Mouse (Mus musculus): Measurements from ENCODE around the gene Ushbp1. TPM values are rescaled to one million over a fixed set of nuclear protein-coding genes. Genes with fewer than 3 reads are reported as not detected.

The Ushbp1 gene
- polyA plus RNA-seq, 1 experiment from 2014 or later: 5.9 TPM

DNA sequence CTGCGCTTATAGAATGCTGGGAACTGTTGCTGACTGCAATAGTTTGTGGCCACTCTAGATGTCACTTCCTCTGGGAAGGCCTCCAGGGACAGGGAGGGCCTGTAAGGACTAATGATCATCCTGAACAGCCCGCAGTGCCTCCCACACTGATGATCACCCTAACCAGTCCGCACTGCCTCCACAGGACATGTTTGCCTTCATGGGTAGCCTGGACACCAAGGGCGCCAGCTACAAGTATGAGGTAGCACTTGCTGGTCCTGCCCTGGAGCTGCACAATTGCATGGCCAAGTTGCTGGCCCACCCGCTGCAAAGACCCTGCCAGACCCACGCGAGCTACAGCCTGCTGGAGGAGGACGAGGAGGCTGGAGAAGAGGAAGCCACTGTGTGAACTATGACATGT lies 8.4 kb upstream of the Ushbp1 start:
- H3K36me3 ChIP-seq (replicated peaks): peaks cover 57% of the 10 kb centered on the region

DNA sequence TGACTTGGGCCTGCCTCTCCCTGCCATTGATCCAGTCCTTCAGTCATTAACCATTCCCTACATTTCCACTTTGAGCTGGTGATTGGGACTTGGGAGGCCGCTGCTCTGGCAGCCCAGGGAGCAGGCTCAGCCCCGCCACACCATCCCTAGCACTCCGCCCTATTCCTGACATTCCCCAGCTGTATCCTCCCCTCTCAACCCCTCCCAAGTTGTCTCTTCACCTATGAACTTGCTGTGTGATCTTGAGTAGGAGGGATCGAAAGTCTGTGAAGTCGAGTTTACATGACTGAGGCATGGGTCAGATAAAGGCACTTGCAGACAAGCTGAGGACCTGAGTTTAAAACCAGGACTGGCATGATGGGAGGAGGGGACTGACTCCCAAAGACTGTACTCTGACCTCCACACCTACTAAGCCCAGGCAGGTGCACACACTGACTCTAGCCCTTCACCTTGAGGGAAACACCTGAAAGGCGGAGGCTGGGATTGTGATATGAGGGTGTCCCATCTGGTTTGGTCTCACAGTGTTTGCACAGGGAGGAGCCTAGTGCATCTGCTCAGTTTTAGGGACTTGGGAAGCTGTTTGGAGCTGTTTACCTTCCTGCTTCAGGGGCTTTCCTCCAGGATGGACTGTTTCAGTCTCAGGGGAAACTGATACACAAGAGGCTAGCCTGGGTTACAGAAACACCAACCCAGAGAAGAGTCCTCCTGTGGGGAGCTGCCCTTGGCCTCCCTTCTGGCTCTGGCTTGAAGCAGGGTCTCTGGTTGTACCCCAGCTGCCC lies 7.7 kb upstream of the Ushbp1 start:
- H3K4me3 ChIP-seq: no peak overlapping the region
- no peaks in the 10 kb centered on the region for H3K9me3 ChIP-seq
- peaks cover 57% of the 10 kb centered on the region for H3K36me3 ChIP-seq (replicated peaks)
- peaks cover 30% of the 10 kb centered on the region for H3K4me1 ChIP-seq
- DNase-seq (ENCODE audit: extremely low spot score, low spot score): peak; percentile 14
- H3K27ac ChIP-seq: no peak overlapping the region
- 87% methylated on average over 6 of the region's 6 CpGs for WGBS
- no peaks in the 10 kb centered on the region for H3K27me3 ChIP-seq (ENCODE audit: poor library complexity, severe bottlenecking)

More for the DNA sequence above, 8.4 kb upstream of the Ushbp1 start:
- H3K4me1 ChIP-seq: peaks cover 30% of the 10 kb centered on the region
- 88% methylated on average over 8 of the region's 8 CpGs for WGBS
- no peaks in the 10 kb centered on the region for H3K27me3 ChIP-seq (ENCODE audit: poor library complexity, severe bottlenecking)
- H3K9me3 ChIP-seq: no peaks in the 10 kb centered on the region
- DNase-seq (ENCODE audit: extremely low spot score, low spot score): peak; percentile 13
- H3K4me3 ChIP-seq: 0 out of 2 replicates have a peak overlapping the region, but pooled peaks have one; percentile 3
- H3K27ac ChIP-seq: no peak overlapping the region

DNA sequence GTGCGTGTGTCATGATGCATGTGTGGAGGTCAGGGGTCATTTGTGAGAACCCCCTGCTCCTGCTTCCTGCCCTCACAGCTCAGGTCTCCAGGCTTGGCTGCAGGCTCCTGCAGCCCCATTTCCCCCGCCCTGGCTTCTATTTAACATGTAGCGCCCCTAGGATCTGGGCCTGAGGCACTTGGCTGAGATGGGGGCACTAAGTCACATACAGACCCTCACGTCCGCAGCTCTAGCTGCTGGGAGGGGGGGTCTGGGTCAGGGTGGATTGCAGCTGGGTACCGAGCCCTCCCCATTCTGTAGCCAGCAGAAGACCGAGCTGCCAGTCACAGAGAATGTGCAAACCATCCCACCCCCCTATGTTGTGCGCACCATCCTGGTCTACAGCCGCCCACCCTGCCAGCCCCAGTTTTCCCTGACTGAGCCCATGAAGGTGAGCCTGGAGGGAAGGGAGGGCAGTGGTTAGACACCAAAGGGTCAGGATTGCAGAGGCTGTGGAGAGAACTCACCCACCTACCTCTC lies 6.9 kb upstream of the Ushbp1 start:
- Histone ChIP-seq H3K9me3 (no peaks in the 10 kb centered on the region), H3K27ac (no peak overlapping the region), H3K4me3 (no peak overlapping the region), H3K27me3 (ENCODE audit: poor library complexity, severe bottlenecking) (no peaks in the 10 kb centered on the region), H3K4me1 (peaks cover 31% of the 10 kb centered on the region), H3K36me3 (replicated peaks) (peaks cover 52% of the 10 kb centered on the region)
- no peak for DNase-seq (ENCODE audit: extremely low spot score, low spot score)
- 90% methylated on average over 9 of the region's 9 CpGs for WGBS

DNA sequence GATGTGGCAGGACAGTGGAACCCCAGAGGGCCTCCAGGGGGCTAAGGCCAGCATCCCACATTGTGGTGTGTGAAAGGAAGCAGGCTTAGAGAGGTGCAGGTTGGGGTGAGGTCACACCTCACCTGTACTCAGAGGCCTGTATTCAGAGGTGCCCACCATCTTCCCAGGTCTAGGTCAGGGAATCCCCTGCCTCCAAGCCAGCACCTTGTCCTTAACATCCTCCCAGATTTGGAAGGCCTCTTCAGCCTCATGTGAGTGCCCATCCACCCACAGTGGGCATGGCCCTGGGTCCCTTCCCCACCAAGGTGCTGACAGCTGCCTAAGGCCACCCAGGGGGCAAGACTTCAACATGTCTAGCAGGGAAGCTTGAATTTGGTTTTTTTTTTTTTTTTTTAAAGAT lies 5.9 kb upstream of the Ushbp1 start:
- H3K4me1 ChIP-seq: peaks cover 26% of the 10 kb centered on the region
- no peak overlapping the region for H3K27ac ChIP-seq
- no peak overlapping the region for H3K4me3 ChIP-seq
- H3K27me3 ChIP-seq (ENCODE audit: poor library complexity, severe bottlenecking): no peaks in the 10 kb centered on the region
- H3K36me3 ChIP-seq (replicated peaks): peaks cover 47% of the 10 kb centered on the region
- no peak for DNase-seq (ENCODE audit: extremely low spot score, low spot score)
- no peaks in the 10 kb centered on the region for H3K9me3 ChIP-seq

DNA sequence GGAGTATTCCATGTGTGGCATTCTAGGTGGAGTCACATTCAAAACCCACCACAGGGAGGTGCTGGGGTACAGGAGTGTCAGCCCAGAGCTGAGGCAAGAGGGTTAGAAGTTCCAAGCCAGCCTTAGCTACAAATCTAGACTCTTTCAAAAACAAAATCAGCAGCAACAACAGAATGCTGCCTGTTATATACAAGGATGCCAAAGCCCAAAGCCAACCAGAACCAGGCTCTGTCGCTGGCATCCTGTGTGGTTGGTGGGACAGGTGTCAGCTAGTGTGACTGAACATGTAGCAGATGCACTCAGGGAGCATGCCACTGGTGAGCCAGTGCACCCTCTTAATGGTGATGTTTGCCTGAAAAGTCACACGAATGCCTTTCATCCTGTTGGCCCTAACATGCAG lies 5.2 kb upstream of the Ushbp1 start:
- Histone ChIP-seq H3K27ac (no peak overlapping the region), H3K9me3 (no peaks in the 10 kb centered on the region), H3K36me3 (replicated peaks) (peaks cover 47% of the 10 kb centered on the region), H3K27me3 (ENCODE audit: poor library complexity, severe bottlenecking) (no peaks in the 10 kb centered on the region), H3K4me1 (peaks cover 25% of the 10 kb centered on the region), H3K4me3 (no peak overlapping the region)
- 95% methylated on average over 2 of the region's 2 CpGs for WGBS
- DNase-seq (ENCODE audit: extremely low spot score, low spot score): no peak

DNA sequence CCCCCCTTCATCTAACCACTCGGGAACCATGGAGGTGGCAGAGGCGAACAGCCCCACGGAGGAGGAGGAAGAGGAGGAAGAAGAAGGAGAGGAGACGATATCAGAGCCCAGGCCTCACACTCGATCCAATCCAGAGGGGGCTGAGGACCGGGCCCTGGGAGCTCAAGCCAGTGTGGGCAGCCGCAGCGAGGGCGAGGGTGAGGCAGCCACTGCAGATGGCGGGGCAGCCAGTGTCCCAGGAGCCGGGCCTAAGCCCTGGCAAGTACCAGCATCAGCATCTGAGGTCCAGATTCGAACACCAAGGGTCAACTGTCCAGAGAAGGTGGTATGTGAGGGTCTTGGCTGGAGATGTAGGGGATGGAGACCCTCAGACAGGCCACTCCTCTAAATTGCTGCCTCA lies 2.1 kb upstream of the Ushbp1 start:
- no peak overlapping the region; the same call in 1 of the 2 replicates for H3K27ac ChIP-seq
- no peaks in the 10 kb centered on the region for H3K27me3 ChIP-seq (ENCODE audit: poor library complexity, severe bottlenecking)
- peaks cover 23% of the 10 kb centered on the region for H3K4me1 ChIP-seq
- H3K9me3 ChIP-seq: no peaks in the 10 kb centered on the region
- no peak for DNase-seq (ENCODE audit: extremely low spot score, low spot score)
- 84% methylated on average over 12 of the region's 12 CpGs for WGBS
- peak overlapping the region; percentile 79 for H3K4me3 ChIP-seq
- peaks cover 37% of the 10 kb centered on the region for H3K36me3 ChIP-seq (replicated peaks)

DNA sequence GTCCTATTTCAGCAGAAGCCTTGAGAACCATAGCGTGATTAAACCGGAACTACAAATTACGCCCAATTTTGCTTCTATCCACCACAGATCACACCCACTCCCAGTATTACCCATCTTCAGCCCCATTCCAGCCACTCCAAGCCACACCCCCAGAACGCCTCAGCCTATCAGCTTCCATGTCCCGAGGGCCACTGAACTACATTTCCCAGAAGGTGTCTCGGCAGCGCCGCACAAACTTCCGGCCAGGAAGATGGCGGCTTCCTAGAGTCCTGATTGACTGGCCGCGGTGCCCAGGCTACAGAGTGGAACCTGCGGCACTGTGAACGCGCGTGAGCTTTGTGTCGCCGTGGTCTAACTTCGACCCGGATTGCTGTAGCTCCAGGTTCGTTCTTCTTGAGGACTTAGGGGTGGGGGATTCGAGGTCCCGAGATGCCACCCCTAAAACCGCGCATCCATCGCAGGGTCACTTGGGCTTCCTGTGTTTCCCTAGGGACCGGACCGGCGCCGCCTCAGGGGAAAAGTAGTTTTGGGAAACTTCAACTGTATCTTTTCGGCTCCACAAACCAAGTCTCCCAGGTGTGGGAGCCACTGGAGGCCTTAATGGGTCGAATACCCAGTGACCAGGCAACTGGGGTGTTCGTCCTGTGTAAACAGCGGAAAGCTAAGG lies 1.2 kb upstream of the Ushbp1 start, which contains the start of gene Babam1:
Babam1 (plus strand) TSS at position 223 of the 667 bp plus-strand sequence.
- Histone ChIP-seq H3K9me3 (no peaks in the 10 kb centered on the region), H3K4me1 (peaks cover 27% of the 10 kb centered on the region), H3K27me3 (ENCODE audit: poor library complexity, severe bottlenecking) (no peaks in the 10 kb centered on the region), H3K27ac (peak within 1 kb of the TSS; percentile 87), H3K4me3 (peak within 1 kb of the TSS; percentile 79), H3K36me3 (replicated peaks) (peaks cover 33% of the 10 kb centered on the region)
- WGBS: 1% methylated on average over 34 of the region's 34 CpGs
- DNase-seq (ENCODE audit: extremely low spot score, low spot score): peak; percentile 93

DNA sequence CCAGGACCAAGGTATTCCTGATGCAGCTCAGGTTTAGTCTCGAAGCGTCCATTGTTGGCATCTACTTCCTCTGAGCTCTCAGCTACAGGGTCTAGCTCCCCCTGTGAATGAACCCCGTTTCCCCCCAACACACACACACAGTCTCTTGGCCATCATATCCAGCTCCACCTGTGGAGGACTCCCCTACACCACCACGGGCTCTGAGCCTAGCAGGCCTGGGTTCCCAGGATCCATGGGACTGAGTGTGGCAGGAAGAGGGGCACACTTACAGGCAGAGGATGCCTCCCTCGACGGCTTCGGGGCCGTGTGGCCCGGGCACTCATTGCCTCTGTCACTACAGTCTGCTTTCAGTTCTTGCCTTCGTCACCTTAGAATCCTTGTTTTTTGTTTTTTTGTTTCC lies 531 bp downstream of the Ushbp1 start:
- Histone ChIP-seq H3K27ac (peak overlapping the region; percentile 54; the same call in 1 of the 2 replicates), H3K9me3 (no peaks in the 10 kb centered on the region), H3K4me3 (no peak overlapping the region; the same call in 1 of the 2 replicates), H3K36me3 (replicated peaks) (peaks cover 20% of the 10 kb centered on the region), H3K27me3 (ENCODE audit: poor library complexity, severe bottlenecking) (no peaks in the 10 kb centered on the region), H3K4me1 (peaks cover 27% of the 10 kb centered on the region)
- no peak for DNase-seq (ENCODE audit: extremely low spot score, low spot score)
- WGBS: 89% methylated on average over 10 of the region's 10 CpGs

DNA sequence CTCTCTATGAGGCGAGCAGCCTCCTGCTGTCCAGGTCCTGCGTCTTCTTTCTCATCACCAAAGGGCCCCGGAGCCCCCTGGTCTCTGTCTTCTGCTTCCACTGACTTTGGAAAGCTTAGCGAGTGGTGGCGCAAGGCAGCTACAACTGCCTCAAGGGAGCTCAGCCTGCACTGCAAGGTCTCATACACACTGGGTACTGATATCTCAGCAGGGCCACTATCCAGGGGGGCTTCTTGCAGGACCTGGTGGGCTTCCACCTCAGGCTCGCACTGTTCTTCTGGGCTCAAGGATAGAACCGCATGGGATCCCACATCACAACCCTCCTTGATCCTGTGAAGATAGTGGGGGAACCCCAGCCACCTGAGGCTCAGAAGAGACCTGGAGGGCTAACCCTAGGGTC lies 1.1 kb downstream of the Ushbp1 start:
- Histone ChIP-seq H3K9me3 (no peaks in the 10 kb centered on the region), H3K36me3 (replicated peaks) (peaks cover 14% of the 10 kb centered on the region), H3K4me1 (peaks cover 27% of the 10 kb centered on the region), H3K27me3 (ENCODE audit: poor library complexity, severe bottlenecking) (no peaks in the 10 kb centered on the region), H3K4me3 (peak overlapping the region; percentile 15), H3K27ac (peak overlapping the region; percentile 54; the same call in 1 of the 2 replicates)
- DNase-seq (ENCODE audit: extremely low spot score, low spot score): no peak
- 88% methylated on average over 7 of the region's 7 CpGs for WGBS

DNA sequence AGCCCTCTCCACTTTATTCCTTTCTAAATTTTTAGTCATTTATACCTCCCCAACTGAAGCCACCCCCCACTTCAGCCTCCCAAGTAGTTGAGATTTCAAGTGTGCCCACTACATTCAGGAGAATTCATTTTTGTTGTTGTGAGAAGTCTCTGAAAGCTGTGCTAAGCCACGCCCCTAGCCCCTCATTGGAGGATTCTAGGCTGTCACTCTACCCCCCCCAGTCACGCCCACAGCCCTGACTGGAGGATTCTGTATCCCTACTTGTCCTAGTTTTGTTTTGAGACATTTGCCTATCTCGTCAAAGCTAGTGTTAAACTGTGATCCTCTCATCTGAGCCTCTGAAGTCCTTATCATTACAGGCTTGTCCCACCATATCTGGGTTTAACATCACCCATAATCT lies 2.7 kb downstream of the Ushbp1 start:
- no peaks in the 10 kb centered on the region for H3K27me3 ChIP-seq (ENCODE audit: poor library complexity, severe bottlenecking)
- no peak for DNase-seq (ENCODE audit: extremely low spot score, low spot score)
- peak overlapping the region; percentile 27 for H3K4me3 ChIP-seq
- 13% methylated on average over 3 of the region's 3 CpGs for WGBS
- H3K4me1 ChIP-seq: peaks cover 27% of the 10 kb centered on the region
- H3K27ac ChIP-seq: 0 out of 2 replicates have a peak overlapping the region, but pooled peaks have one; percentile 20
- H3K9me3 ChIP-seq: no peaks in the 10 kb centered on the region
- H3K36me3 ChIP-seq (replicated peaks): no peaks in the 10 kb centered on the region

DNA sequence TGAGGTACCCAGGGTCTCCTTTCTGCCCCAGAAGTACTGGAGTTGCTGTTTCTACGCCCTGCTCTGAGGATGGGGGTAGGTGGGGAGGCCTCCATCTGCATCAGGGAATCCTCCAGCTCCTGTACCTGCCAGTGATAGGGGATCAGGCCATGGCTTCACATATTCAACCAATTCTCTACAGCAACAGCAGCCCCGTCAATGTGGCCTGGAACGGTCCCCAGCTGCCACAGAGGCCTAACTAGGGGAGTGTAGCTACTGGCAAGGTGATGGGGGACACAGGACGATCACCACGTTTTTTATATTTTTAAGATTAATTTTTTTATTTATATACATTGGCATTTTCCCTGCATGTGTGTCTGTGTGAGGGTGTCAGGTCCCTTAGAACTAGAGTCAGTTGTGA lies 3.2 kb downstream of the Ushbp1 start:
- DNase-seq (ENCODE audit: extremely low spot score, low spot score): no peak

DNA sequence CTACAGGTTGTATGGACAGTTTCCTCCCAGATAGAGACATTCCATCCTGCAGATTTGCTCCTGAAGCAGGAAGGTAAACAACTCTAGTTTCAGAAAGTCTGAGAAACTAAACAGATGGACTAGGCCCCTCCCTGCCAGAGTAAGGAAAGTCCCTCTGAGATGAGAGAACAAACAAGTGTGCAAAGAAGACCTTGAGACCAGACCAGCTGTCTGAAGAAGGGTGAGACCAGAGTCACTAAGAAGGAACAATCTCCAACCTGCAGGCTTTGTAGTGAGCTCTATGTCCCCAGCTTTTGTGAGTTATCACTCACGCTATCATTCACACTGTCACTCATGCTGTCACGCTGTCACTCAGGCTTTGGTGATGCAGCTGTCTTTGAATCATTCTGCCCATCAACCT lies 3.9 kb downstream of the Ushbp1 start:
- Histone ChIP-seq H3K27me3 (ENCODE audit: poor library complexity, severe bottlenecking) (no peaks in the 10 kb centered on the region), H3K9me3 (no peaks in the 10 kb centered on the region), H3K27ac (no peak overlapping the region), H3K4me3 (no peak overlapping the region), H3K4me1 (peaks cover 18% of the 10 kb centered on the region), H3K36me3 (replicated peaks) (no peaks in the 10 kb centered on the region)
- DNase-seq (ENCODE audit: extremely low spot score, low spot score): no peak
- WGBS: 86% methylated on average over 2 of the region's 2 CpGs

More for the DNA sequence above, 3.2 kb downstream of the Ushbp1 start:
- Histone ChIP-seq H3K4me3 (no peak overlapping the region), H3K27me3 (ENCODE audit: poor library complexity, severe bottlenecking) (no peaks in the 10 kb centered on the region), H3K9me3 (no peaks in the 10 kb centered on the region), H3K4me1 (peaks cover 22% of the 10 kb centered on the region), H3K27ac (no peak overlapping the region), H3K36me3 (replicated peaks) (no peaks in the 10 kb centered on the region)
- WGBS: 77% methylated on average over 5 of the region's 5 CpGs

DNA sequence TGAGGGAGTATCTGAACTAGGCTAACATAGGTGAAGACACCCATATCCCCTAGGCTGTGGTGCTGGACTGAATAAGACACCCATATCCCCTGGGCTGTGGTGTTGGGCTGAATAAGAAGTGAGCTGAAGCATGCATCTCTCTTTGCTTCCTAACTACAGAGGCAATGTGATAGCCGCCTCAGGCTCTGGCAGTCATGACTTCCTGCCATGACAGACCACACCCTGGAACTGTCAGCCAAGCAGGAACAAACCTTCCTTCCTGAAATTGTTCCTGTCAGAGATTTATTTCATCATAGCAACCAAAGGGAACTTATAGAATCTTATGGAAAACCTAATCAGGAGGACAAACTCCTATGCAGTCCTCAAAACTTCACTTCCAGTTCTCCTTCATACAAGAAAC lies 7.3 kb downstream of the Ushbp1 start:
- Histone ChIP-seq H3K27me3 (ENCODE audit: poor library complexity, severe bottlenecking) (no peaks in the 10 kb centered on the region), H3K36me3 (replicated peaks) (no peaks in the 10 kb centered on the region), H3K27ac (no peak overlapping the region), H3K9me3 (no peaks in the 10 kb centered on the region), H3K4me3 (no peak overlapping the region), H3K4me1 (peaks cover 24% of the 10 kb centered on the region)
- 78% methylated on average over 1 of the region's 1 CpGs for WGBS
- no peak for DNase-seq (ENCODE audit: extremely low spot score, low spot score)

All from forebrain, embryonic 10.5 days (tissue).